Mouse (Mus musculus) small intestine, adult 2 months (tissue): ENCODE results near the gene Homer3.

Experiments used
- CTCF ChIP-seq: fragments of 200-500 bp; IDR thresholded peaks from 2 replicates; pipeline ENCODE4 v1.5.1; 2012; ENCODE audit warnings: low read depth, mild to moderate bottlenecking, control low read depth, inconsistent platforms, low read length, moderate library complexity, mixed read lengths; ENCODE audit not compliant: insufficient replicate concordance, insufficient read length; ENCODE audit errors: extremely low read depth
- POLR2A ChIP-seq: fragments of 200-500 bp; IDR thresholded peaks from 2 replicates; pipeline ENCODE4 v1.6.1; 2012; ENCODE audit warnings: low read depth, mild to moderate bottlenecking, control low read depth, inconsistent platforms, low read length, moderate library complexity

DNA sequence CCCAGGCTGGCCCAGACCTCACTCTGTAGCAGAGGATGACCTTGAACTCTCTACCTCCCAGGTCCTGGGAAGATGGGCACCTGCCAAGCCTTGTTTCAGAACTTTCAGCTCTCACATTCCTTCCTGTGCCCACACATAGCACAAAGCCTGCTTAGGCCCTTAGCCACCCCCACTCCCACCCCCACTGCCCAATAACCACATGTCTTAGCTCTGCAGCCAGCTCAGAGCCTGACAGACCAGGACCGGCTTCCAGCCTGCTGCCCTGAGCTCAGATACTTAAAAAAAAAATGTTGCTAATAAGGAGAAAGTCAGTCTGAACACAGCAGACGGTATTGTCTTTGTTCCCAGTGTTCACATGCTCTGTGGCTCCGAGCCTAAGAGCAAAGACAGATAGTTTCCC lies 1.6 kb upstream of the Homer3 start:
- TF ChIP-seq CTCF (no peak), POLR2A (no peak)
